Mouse (Mus musculus) myocyte (in vitro differentiated cells): ENCODE results near the gene Ak2. TPM values are rescaled to one million over a fixed set of nuclear protein-coding genes. Genes with fewer than 3 reads are reported as not detected.

Experiments used
- H3K27me3 ChIP-seq: one replicate; pipeline ENCODE4 v1.6.1; 2011; ENCODE audit not compliant: control insufficient read depth, insufficient read depth, insufficient read length
- H3K36me3 ChIP-seq: one replicate; pipeline ENCODE4 v1.6.1; 2011; ENCODE audit not compliant: control insufficient read depth, insufficient read depth
- H3K4me2 ChIP-seq: one replicate; pipeline ENCODE4 v1.6.1; 2011; ENCODE audit warnings: low read depth, control low read depth
- H3K4me3 ChIP-seq: one replicate; pipeline ENCODE4 v1.5.1; 2011; ENCODE audit warnings: mild to moderate bottlenecking, control low read depth, moderate library complexity
- H3K79me2 ChIP-seq: one replicate; pipeline ENCODE4 v1.6.1; 2011; ENCODE audit not compliant: control insufficient read depth, insufficient read depth
- H3ac ChIP-seq: one replicate; pipeline ENCODE4 v1.6.1; 2011; ENCODE audit not compliant: control insufficient read depth, insufficient read length
- CEBPB ChIP-seq: IDR thresholded peaks from 2 replicates; pipeline ENCODE4 v1.6.1; 2011; ENCODE audit warnings: mild to moderate bottlenecking, moderate library complexity; ENCODE audit not compliant: poor library complexity, insufficient read depth, severe bottlenecking
- E2F4 ChIP-seq: IDR thresholded peaks from one replicate; pipeline ENCODE4 v1.6.1; 2011; ENCODE audit warnings: mild to moderate bottlenecking, control low read depth, moderate library complexity; ENCODE audit not compliant: insufficient read depth
- MAX ChIP-seq: IDR thresholded peaks from one replicate; pipeline ENCODE4 v1.6.1; 2011; ENCODE audit warnings: low read depth, mild to moderate bottlenecking, control low read depth
- MYOD1 ChIP-seq, 3 experiments: IDR thresholded peaks; one replicate each; pipeline ENCODE4 v1.6.1; 2011; ENCODE audit warnings: control low read depth in 2 of 3, low read depth in 2 of 3, mild to moderate bottlenecking in 2 of 3, moderate library complexity in 1 of 3; ENCODE audit not compliant: insufficient read length in 2 of 3, control insufficient read depth in 1 of 3
- MYOG ChIP-seq, 3 experiments: IDR thresholded peaks; one replicate each; pipeline ENCODE4 v1.6.1; 2011; ENCODE audit warnings: control low read depth in 2 of 3, low read depth in 2 of 3, mild to moderate bottlenecking in 2 of 3; ENCODE audit not compliant: insufficient read length in 2 of 3, control insufficient read depth in 1 of 3, insufficient read depth in 1 of 3
- POLR2A ChIP-seq: IDR thresholded peaks from one replicate; pipeline ENCODE4 v1.6.1; 2011; ENCODE audit warnings: low read depth, mild to moderate bottlenecking, control low read depth, moderate library complexity; ENCODE audit not compliant: insufficient read length
- POLR2AphosphoS2 ChIP-seq: IDR thresholded peaks from one replicate; pipeline ENCODE4 v1.6.1; 2011; ENCODE audit warnings: low read depth, control low read depth; ENCODE audit not compliant: insufficient read length
- REST ChIP-seq: IDR thresholded peaks from one replicate; pipeline ENCODE4 v1.6.1; 2011; ENCODE audit warnings: mild to moderate bottlenecking, control low read depth, moderate library complexity; ENCODE audit not compliant: insufficient read depth, insufficient read length
- SRF ChIP-seq: IDR thresholded peaks from one replicate; pipeline ENCODE4 v1.6.1; 2011; ENCODE audit warnings: low read depth; ENCODE audit not compliant: control insufficient read depth, insufficient read length
- TCF12 ChIP-seq: IDR thresholded peaks from one replicate; pipeline ENCODE4 v1.6.1; 2011; ENCODE audit warnings: mild to moderate bottlenecking, control low read depth; ENCODE audit not compliant: poor library complexity, insufficient read depth, severe bottlenecking
- TCF3 ChIP-seq: IDR thresholded peaks from one replicate; pipeline ENCODE4 v1.6.1; 2011; ENCODE audit warnings: low read depth, control low read depth; ENCODE audit not compliant: insufficient read length
- USF1 ChIP-seq: IDR thresholded peaks from one replicate; pipeline ENCODE4 v1.6.1; 2011; ENCODE audit warnings: low read depth, mild to moderate bottlenecking, control low read depth, moderate library complexity
- polyA plus RNA-seq: library from polyadenylated mRNA; unstranded; fragments of >200 nt; fragmentation: generic; extraction: Trizol; gene quantifications from one replicate; pipeline ENCODE4 v1.2.1, GENCODE M21; 2012; ENCODE audit warnings: missing spikeins

The Ak2 gene
- polyA plus RNA-seq, 1 experiment, result 83.0 TPM

DNA sequence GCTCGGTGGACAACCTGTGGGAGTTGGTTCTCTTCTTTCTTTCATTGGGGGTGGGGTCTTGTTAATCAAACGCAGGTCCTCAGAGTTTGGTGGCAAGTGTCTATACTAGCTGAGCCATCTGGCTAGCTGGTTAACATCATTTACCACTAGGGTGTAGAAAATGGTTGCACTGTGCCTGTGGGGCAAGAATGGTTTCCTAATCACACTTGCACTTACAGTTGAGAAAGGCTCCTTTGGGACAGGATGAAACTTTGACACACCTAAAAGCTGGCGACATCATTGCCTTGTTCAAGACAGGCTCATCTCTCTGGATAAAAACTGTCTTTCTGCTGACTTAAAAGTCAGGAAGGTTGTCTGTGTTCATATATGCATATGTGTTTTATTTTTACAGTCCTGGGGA is 418 bp downstream of the Ak2 start:
- peaks cover 8% of the 10 kb centered on the region for H3K36me3 ChIP-seq
- H3K79me2 ChIP-seq, result peaks cover 39% of the 10 kb centered on the region
- no peak overlapping the region for H3K4me2 ChIP-seq
- TF ChIP-seq POLR2A (no peak), TCF3 (no peak), E2F4 (no peak), REST (no peak), POLR2AphosphoS2 (no peak), USF1 (no peak), MAX (no peak), CEBPB (no peak), MYOG (IDR thresholded peaks at IDR 0.05; ENCODE audit: control insufficient read depth in 1 of 3, insufficient read depth in 1 of 3, insufficient read length in 2 of 3, low read depth in 2 of 3) (no peak)
- no peak overlapping the region for H3K4me3 ChIP-seq
- no peaks in the 10 kb centered on the region for H3K27me3 ChIP-seq
- H3ac ChIP-seq, result no peak overlapping the region

DNA sequence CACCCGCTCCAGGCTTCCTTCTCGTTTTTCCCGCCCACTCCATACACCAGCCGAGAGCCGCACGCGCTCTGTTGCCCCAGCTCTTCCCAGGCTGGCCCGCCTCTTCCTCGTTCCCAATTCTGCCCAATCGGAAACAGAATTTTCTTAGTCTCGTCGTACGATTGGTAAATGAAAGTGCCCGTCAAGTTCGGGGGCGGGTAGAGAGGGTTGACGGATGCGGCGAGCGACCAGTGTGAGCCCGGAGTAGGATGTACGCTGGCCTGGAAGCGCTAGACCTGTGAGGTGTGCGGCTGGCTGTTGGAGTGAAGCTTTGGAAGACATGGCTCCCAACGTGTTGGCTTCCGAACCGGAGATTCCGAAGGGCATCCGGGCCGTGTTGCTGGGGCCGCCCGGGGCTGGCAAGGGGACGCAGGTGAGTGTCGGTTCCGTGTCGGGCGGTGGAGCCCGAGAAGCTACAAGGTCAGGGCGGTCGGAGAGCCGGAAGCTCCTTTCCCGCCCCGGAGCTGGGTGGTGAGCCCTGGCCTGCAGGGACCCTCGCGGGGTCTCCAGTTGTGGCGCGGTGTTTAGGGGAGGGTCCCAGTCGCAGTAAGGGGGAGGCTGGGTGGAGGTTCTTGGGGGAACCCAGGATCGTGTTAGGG is 1.4 kb downstream of the Ak2 start:
- peak; percentile 60 for TF ChIP-seq MAX
- TF ChIP-seq REST, result no peak
- no peak for TF ChIP-seq CEBPB
- no peak for TF ChIP-seq SRF
- peak; percentile 92 for TF ChIP-seq POLR2AphosphoS2
- no peak for TF ChIP-seq MYOG (IDR thresholded peaks at IDR 0.05; ENCODE audit: control insufficient read depth in 1 of 3, insufficient read depth in 1 of 3, insufficient read length in 2 of 3, low read depth in 2 of 3)
- no peak for TF ChIP-seq MYOD1 (IDR thresholded peaks at IDR 0.05; ENCODE audit: control insufficient read depth in 1 of 3, insufficient read length in 2 of 3, low read depth in 2 of 3)
- no peak for TF ChIP-seq USF1
- no peak for TF ChIP-seq TCF12
- no peak for TF ChIP-seq TCF3
- peak; percentile 81 for TF ChIP-seq E2F4
- TF ChIP-seq POLR2A, result peak; percentile 87
- Histone ChIP-seq H3K4me2 (peak overlapping the region; percentile 91), H3K36me3 (peaks cover 8% of the 10 kb centered on the region), H3K79me2 (peaks cover 49% of the 10 kb centered on the region), H3K27me3 (no peaks in the 10 kb centered on the region), H3K4me3 (peak overlapping the region; percentile 76), H3ac (peak overlapping the region; percentile 2)

DNA sequence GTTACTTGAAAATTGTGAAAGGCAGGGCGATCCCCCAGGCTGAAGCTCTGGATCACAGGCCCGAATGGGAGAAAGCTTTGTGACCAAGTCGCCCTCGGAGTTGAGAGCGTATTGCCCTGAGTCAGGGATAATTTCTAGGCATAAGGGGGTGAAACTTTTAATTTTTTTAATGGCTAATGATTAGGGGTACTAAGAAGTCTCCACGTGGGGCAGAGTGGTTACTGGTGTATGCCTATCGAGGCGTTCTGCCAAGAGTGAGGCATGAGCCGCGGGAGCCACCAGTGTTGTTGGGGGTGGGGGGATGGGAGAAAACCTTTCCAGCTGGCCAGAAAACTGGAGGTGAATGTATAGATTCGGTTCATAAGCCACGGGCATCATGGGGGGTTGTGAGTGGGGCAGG is 1.9 kb downstream of the Ak2 start:
- H3K36me3 ChIP-seq, result peaks cover 10% of the 10 kb centered on the region
- peak overlapping the region; percentile 91 for H3K4me2 ChIP-seq
- peaks cover 53% of the 10 kb centered on the region for H3K79me2 ChIP-seq
- no peaks in the 10 kb centered on the region for H3K27me3 ChIP-seq
- peak overlapping the region; percentile 2 for H3ac ChIP-seq
- H3K4me3 ChIP-seq, result peak overlapping the region; percentile 76
- TF ChIP-seq TCF3, result no peak
- no peak for TF ChIP-seq E2F4
- no peak for TF ChIP-seq POLR2AphosphoS2
- no peak for TF ChIP-seq POLR2A
- no peak for TF ChIP-seq USF1
- no peak for TF ChIP-seq CEBPB
- TF ChIP-seq MYOD1 (IDR thresholded peaks at IDR 0.05; ENCODE audit: control insufficient read depth in 1 of 3, insufficient read length in 2 of 3, low read depth in 2 of 3), result no peak

GRCm38 (mm10) chr4:128995238-128995637 is 3.5 kb downstream of the Ak2 start:
- peaks cover 59% of the 10 kb centered on the region for H3K79me2 ChIP-seq
- TF ChIP-seq MYOG (IDR thresholded peaks at IDR 0.05; ENCODE audit: control insufficient read depth in 1 of 3, insufficient read depth in 1 of 3, insufficient read length in 2 of 3, low read depth in 2 of 3), result no peak
- no peak for TF ChIP-seq CEBPB
- no peak for TF ChIP-seq POLR2AphosphoS2
- TF ChIP-seq REST, result no peak
- TF ChIP-seq MAX, result no peak
- no peak for TF ChIP-seq E2F4
- no peak for TF ChIP-seq USF1
- no peak for TF ChIP-seq TCF3
- no peak for TF ChIP-seq SRF
- no peak for TF ChIP-seq POLR2A
- TF ChIP-seq MYOD1 (IDR thresholded peaks at IDR 0.05; ENCODE audit: control insufficient read depth in 1 of 3, insufficient read length in 2 of 3, low read depth in 2 of 3), result no peak
- TF ChIP-seq TCF12, result no peak

DNA sequence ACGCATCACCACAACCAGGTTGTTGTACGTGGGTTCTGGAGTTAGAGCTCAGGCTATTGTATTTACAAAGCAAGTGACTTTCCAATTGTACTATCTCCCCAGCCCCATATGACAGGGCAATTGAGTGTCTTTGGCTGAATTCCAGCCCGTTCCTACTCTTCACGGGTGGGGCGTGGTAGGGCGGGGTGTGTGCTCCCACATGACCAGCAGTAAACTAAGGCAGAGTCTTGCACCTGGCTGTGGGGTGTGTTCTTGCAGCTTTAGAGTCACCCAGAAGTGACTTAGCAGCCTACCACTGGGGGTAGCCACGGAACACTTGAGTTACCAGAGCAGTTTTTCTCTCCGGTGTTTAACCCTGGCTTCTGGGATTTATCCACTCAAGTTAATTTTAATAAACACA is 5.5 kb downstream of the Ak2 start:
- TF ChIP-seq TCF12 (no peak), POLR2A (no peak), POLR2AphosphoS2 (no peak), MYOG (IDR thresholded peaks at IDR 0.05; ENCODE audit: control insufficient read depth in 1 of 3, insufficient read depth in 1 of 3, insufficient read length in 2 of 3, low read depth in 2 of 3) (peak in 1 of 3 experiments; percentile 51), MAX (no peak), REST (no peak), MYOD1 (IDR thresholded peaks at IDR 0.05; ENCODE audit: control insufficient read depth in 1 of 3, insufficient read length in 2 of 3, low read depth in 2 of 3) (peak in 1 of 3 experiments; percentile 50), CEBPB (no peak), USF1 (no peak), SRF (no peak), E2F4 (no peak), TCF3 (no peak)
- Histone ChIP-seq H3K79me2 (peaks cover 63% of the 10 kb centered on the region), H3K27me3 (no peaks in the 10 kb centered on the region), H3K4me3 (no peak overlapping the region), H3K4me2 (no peak overlapping the region), H3K36me3 (peaks cover 34% of the 10 kb centered on the region), H3ac (no peak overlapping the region)

More at GRCm38 (mm10) chr4:128995238-128995637, 3.5 kb downstream of the Ak2 start:
- Histone ChIP-seq H3K27me3 (no peaks in the 10 kb centered on the region), H3ac (no peak overlapping the region), H3K36me3 (peaks cover 24% of the 10 kb centered on the region), H3K4me3 (peak overlapping the region; percentile 76), H3K4me2 (no peak overlapping the region)
